Mouse (Mus musculus): ENCODE data around the gene Yipf4.

- TF ChIP-seq CTCF (IDR thresholded peaks at IDR 0.05) (no peak), EP300 (IDR thresholded peaks at IDR 0.05) (no peak)
These were observed 34.6 kb upstream of the Yipf4 start for GRCm38 (mm10) chr17:74454660-74455059.
